Mouse (Mus musculus): ENCODE measurements around the gene Nrcam. TPM values are rescaled to one million over a fixed set of nuclear protein-coding genes. Genes with fewer than 3 reads are reported as not detected.

Gene Nrcam
- polyA plus RNA-seq, 1 experiment from 2014 or later, result 5.7 TPM

DNA sequence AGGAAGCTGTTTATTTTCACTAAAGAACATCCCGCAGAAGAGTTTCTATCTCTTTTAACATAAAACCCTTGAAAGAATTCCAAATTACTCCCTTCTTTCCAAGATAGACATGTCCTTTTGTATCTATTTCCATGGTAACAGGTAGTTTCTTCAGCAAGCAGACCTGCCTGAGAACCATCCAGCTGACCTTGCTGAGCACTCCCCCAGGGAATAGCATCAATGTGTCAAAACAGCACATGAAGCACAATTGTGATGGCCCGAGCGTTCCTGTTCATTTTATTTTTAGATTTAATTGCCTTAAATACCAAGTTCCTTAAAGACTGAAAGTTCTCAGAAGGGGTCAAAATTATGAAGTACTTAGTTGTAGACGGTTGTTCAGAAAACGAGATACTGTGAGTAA lies 16.6 kb downstream of the Nrcam start:
- 62% methylated on average over 5 of the region's 5 CpGs for WGBS
- Histone ChIP-seq H3K4me3 (replicated peaks; ENCODE audit: low read length) (no peak overlapping the region), H3K36me3 (ENCODE audit: control insufficient read depth, insufficient read depth, low read length) (no peaks in the 10 kb centered on the region), H3K9ac (ENCODE audit: low read length) (no peak overlapping the region), H3K27me3 (ENCODE audit: control insufficient read depth, insufficient read depth, low read length) (no peaks in the 10 kb centered on the region), H3K4me2 (ENCODE audit: low read depth, low read length) (no peak overlapping the region), H3K27ac (ENCODE audit: low read length) (no peak overlapping the region), H3K9me3 (replicated peaks; ENCODE audit: control insufficient read depth, low read length) (no peaks in the 10 kb centered on the region), H3K4me1 (ENCODE audit: control insufficient read depth, insufficient read depth, low read length) (no peaks in the 10 kb centered on the region)
- no peak for ATAC-seq (ENCODE audit: insufficient read depth, low FRiP score)

DNA sequence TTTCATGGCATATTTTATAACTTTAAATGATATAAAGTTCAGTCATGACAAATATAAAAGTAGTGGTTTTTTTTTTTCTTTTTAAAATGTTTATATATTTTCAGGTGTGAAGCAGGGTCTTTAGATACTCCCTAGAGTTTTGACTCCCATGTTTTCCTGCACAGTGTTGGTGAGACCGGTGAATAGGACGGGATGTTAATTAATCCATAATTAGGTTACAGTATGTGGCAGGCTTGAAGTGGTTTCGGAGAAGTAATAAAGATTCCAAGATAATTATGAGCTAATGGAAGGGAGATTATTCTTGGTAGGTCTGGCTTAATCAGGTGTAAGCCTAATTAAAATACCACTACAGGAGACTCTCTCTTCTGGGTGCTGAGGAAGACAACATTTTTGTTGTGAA lies 17.5 kb downstream of the Nrcam start:
- no peak overlapping the region for H3K4me3 ChIP-seq (replicated peaks; ENCODE audit: low read length)
- H3K4me1 ChIP-seq (ENCODE audit: control insufficient read depth, insufficient read depth, low read length), result no peaks in the 10 kb centered on the region
- no peaks in the 10 kb centered on the region for H3K9me3 ChIP-seq (replicated peaks; ENCODE audit: control insufficient read depth, low read length)
- no peak overlapping the region for H3K9ac ChIP-seq (ENCODE audit: low read length)
- H3K4me2 ChIP-seq (ENCODE audit: low read depth, low read length), result no peak overlapping the region
- H3K36me3 ChIP-seq (ENCODE audit: control insufficient read depth, insufficient read depth, low read length), result no peaks in the 10 kb centered on the region
- H3K27ac ChIP-seq (ENCODE audit: low read length), result no peak overlapping the region
- H3K27me3 ChIP-seq (ENCODE audit: control insufficient read depth, insufficient read depth, low read length), result no peaks in the 10 kb centered on the region
- 80% methylated on average over 3 of the region's 3 CpGs for WGBS
- ATAC-seq (ENCODE audit: insufficient read depth, low FRiP score), result no peak

DNA sequence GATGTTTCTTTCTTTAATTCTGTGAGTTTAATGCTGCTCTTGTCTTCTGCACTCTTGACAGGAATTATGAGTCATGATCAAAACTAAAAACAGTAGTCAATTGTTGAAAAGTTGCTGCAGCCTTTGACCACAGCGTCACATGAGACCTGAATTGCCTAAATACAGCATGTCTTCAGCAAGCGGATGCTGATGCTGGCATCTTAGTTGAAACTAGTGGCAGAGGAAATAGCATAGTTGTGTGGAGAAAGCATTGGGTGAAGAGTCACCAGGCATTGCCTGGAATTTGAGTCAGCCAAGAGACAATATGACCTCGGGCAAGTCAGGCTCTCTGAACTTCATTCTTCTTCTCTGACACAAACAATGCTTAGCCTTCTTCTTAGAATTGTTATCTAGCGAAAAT lies 26.4 kb downstream of the Nrcam start:
- ATAC-seq (ENCODE audit: insufficient read depth, low FRiP score), result no peak
- H3K27me3 ChIP-seq (ENCODE audit: control insufficient read depth, insufficient read depth, low read length), result no peaks in the 10 kb centered on the region
- 69% methylated on average over 4 of the region's 4 CpGs for WGBS

DNA sequence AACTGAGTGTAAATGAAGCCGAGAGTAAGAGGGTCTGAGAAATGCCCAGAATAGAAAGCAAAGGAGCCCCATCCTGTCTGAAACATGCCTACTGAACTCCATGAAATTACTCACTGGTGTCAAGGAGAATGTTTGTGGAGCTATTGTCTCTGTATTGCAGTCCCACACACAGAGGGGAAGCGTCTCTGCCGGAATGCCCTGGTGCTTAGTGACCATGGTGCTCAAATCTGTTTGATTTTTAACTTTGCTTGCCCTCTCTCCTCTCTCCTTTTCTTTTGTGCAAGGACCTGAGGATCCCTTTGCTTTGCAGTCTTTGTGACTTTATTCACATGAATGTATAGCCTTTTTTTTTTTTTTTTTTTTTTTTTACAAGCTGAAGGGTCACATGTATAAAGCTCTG lies 28.8 kb downstream of the Nrcam start:
- H3K4me2 ChIP-seq (ENCODE audit: low read depth, low read length), result no peak overlapping the region
- H3K4me1 ChIP-seq (ENCODE audit: control insufficient read depth, insufficient read depth, low read length), result no peaks in the 10 kb centered on the region
- H3K9me3 ChIP-seq (replicated peaks; ENCODE audit: control insufficient read depth, low read length), result no peaks in the 10 kb centered on the region
- no peak overlapping the region for H3K9ac ChIP-seq (ENCODE audit: low read length)
- H3K27ac ChIP-seq (ENCODE audit: low read length), result no peak overlapping the region
- H3K27me3 ChIP-seq (ENCODE audit: control insufficient read depth, insufficient read depth, low read length), result no peaks in the 10 kb centered on the region
- no peaks in the 10 kb centered on the region for H3K36me3 ChIP-seq (ENCODE audit: control insufficient read depth, insufficient read depth, low read length)
- H3K4me3 ChIP-seq (replicated peaks; ENCODE audit: low read length), result no peak overlapping the region
- WGBS, result 41% methylated on average over 3 of the region's 3 CpGs
- ATAC-seq (ENCODE audit: insufficient read depth, low FRiP score), result no peak

More for the DNA sequence above, 26.4 kb downstream of the Nrcam start:
- Histone ChIP-seq H3K27ac (ENCODE audit: low read length) (no peak overlapping the region), H3K4me2 (ENCODE audit: low read depth, low read length) (no peak overlapping the region), H3K9ac (ENCODE audit: low read length) (no peak overlapping the region), H3K4me1 (ENCODE audit: control insufficient read depth, insufficient read depth, low read length) (no peaks in the 10 kb centered on the region), H3K9me3 (replicated peaks; ENCODE audit: control insufficient read depth, low read length) (no peaks in the 10 kb centered on the region), H3K36me3 (ENCODE audit: control insufficient read depth, insufficient read depth, low read length) (no peaks in the 10 kb centered on the region), H3K4me3 (replicated peaks; ENCODE audit: low read length) (no peak overlapping the region)

DNA sequence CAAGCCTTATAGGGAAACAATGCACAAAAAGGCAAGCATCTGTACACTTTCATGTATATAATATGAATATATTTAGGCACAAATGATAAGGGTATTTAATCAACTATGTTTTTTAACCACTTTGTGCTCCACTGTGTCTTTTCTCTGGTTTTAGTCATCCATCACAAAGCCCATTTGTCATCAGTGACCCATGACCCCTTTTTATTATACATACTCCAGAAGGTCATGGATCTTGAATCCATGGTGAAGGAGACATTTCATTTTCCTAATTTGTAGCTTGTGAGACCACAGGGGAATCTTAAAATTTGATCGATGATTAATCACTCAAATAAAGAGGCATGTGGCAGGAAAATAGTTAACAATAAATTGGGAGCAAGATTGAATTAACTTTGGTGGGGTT lies 29.2 kb downstream of the Nrcam start:
- no peak overlapping the region for H3K9ac ChIP-seq (ENCODE audit: low read length)
- H3K27me3 ChIP-seq (ENCODE audit: control insufficient read depth, insufficient read depth, low read length), result no peaks in the 10 kb centered on the region
- 78% methylated on average over 1 of the region's 1 CpGs for WGBS
- H3K9me3 ChIP-seq (replicated peaks; ENCODE audit: control insufficient read depth, low read length), result no peaks in the 10 kb centered on the region
- no peaks in the 10 kb centered on the region for H3K36me3 ChIP-seq (ENCODE audit: control insufficient read depth, insufficient read depth, low read length)
- no peaks in the 10 kb centered on the region for H3K4me1 ChIP-seq (ENCODE audit: control insufficient read depth, insufficient read depth, low read length)
- no peak overlapping the region for H3K4me3 ChIP-seq (replicated peaks; ENCODE audit: low read length)
- H3K27ac ChIP-seq (ENCODE audit: low read length), result no peak overlapping the region
- no peak for ATAC-seq (ENCODE audit: insufficient read depth, low FRiP score)
- no peak overlapping the region for H3K4me2 ChIP-seq (ENCODE audit: low read depth, low read length)

DNA sequence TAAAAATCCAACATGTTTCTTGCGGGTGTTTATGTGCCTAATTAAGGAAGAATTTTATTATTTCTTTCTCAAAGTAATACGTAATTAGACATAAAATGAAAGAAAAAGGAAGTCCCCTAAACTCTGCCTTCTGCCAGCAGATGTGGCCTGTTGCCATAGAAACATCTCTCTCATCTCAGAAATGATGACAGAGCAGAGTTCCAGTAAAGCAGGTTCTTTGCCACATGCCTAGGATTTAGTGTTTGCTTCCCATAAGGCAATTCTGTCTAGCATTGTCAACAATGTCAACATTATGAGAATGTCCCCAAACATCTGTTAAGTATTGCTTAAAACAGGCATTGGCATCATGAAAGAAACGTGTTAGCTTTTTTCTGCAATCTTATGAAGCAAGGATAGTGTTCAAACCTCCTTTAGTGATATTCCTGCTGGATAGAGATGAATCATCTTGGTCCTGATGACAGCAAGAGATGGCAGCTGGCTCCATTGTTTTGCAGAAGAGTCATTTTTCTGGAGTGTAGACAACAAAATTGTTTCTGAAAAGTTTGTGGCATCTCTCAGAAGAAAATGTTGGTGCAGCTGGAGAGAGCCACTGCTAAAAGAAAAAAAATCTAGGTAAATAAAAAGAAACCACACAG lies 42.5 kb downstream of the Nrcam start:
- 59% methylated on average over 3 of the region's 3 CpGs for WGBS

DNA sequence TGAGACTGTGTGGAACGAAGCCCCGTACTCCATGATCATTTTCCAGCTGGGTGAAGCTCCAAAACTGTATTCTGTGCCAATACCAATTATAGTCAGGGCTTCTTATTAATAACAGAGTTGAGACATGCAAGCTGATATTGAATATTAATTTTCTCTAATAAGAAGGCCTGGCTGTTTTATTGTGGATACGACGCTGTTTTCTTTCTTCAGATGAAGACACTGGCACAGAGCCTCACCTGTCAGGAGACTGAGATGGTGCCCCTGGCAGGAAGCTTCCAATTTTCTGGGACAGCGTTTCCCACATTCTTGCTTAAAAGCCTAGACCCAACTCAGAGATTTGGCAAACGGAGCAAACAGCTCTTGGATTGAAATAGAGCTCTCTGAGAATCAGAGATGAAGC lies 47.3 kb downstream of the Nrcam start:
- Histone ChIP-seq H3K4me2 (ENCODE audit: low read depth, low read length) (no peak overlapping the region), H3K36me3 (ENCODE audit: control insufficient read depth, insufficient read depth, low read length) (no peaks in the 10 kb centered on the region), H3K4me3 (replicated peaks; ENCODE audit: low read length) (no peak overlapping the region), H3K27ac (ENCODE audit: low read length) (no peak overlapping the region), H3K27me3 (ENCODE audit: control insufficient read depth, insufficient read depth, low read length) (no peaks in the 10 kb centered on the region), H3K9me3 (replicated peaks; ENCODE audit: control insufficient read depth, low read length) (no peaks in the 10 kb centered on the region), H3K9ac (ENCODE audit: low read length) (no peak overlapping the region), H3K4me1 (ENCODE audit: control insufficient read depth, insufficient read depth, low read length) (no peaks in the 10 kb centered on the region)
- 72% methylated on average over 6 of the region's 6 CpGs for WGBS
- no peak for ATAC-seq (ENCODE audit: insufficient read depth, low FRiP score)

More for the DNA sequence above, 42.5 kb downstream of the Nrcam start:
- no peak overlapping the region for H3K9ac ChIP-seq (ENCODE audit: low read length)
- H3K4me2 ChIP-seq (ENCODE audit: low read depth, low read length), result no peak overlapping the region
- no peaks in the 10 kb centered on the region for H3K9me3 ChIP-seq (replicated peaks; ENCODE audit: control insufficient read depth, low read length)
- H3K4me3 ChIP-seq (replicated peaks; ENCODE audit: low read length), result no peak overlapping the region
- no peaks in the 10 kb centered on the region for H3K4me1 ChIP-seq (ENCODE audit: control insufficient read depth, insufficient read depth, low read length)
- no peak overlapping the region for H3K27ac ChIP-seq (ENCODE audit: low read length)
- no peaks in the 10 kb centered on the region for H3K36me3 ChIP-seq (ENCODE audit: control insufficient read depth, insufficient read depth, low read length)
- ATAC-seq (ENCODE audit: insufficient read depth, low FRiP score), result no peak
- no peaks in the 10 kb centered on the region for H3K27me3 ChIP-seq (ENCODE audit: control insufficient read depth, insufficient read depth, low read length)

DNA sequence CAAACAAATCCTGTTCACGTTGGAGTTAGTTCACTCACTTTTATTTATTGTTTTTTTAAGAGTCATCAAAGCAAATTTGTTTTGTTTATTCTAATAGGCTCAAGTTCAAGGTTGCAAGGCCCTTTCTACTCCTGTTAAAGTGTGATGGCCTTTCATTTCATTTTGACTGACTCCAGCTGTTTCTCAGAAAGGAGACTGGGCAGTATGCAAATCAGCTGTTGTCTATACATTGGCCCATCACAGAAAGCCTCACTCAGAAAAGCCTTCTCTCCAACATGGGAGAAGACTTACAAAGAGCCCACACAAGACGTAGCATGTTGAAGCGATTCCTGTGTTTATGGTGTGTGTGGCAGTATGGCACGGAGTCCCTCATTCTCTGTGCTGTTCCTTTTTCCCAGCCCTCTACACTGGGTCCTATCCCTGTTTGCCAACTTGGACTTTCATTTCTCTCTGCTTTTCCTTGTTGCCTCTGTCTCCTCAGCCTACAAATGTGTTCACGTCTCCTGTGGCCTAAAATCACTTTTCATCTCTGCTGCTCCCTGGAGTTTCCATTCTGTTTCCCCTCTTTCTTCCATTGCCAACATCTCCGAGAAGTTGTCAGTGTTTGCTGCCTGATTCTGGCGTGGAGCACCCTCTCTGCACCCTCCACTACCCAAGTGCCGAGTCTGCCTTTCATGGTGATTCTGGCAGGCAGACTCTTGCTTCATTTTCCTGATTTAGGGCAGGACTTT lies 49.9 kb downstream of the Nrcam start:
- H3K9ac ChIP-seq (ENCODE audit: low read length), result no peak overlapping the region
- no peaks in the 10 kb centered on the region for H3K4me1 ChIP-seq (ENCODE audit: control insufficient read depth, insufficient read depth, low read length)
- H3K27ac ChIP-seq (ENCODE audit: low read length), result no peak overlapping the region
- no peaks in the 10 kb centered on the region for H3K27me3 ChIP-seq (ENCODE audit: control insufficient read depth, insufficient read depth, low read length)
- H3K4me2 ChIP-seq (ENCODE audit: low read depth, low read length), result no peak overlapping the region
- no peak overlapping the region for H3K4me3 ChIP-seq (replicated peaks; ENCODE audit: low read length)
- 73% methylated on average over 8 of the region's 8 CpGs for WGBS
- H3K9me3 ChIP-seq (replicated peaks; ENCODE audit: control insufficient read depth, low read length), result no peaks in the 10 kb centered on the region
- ATAC-seq (ENCODE audit: insufficient read depth, low FRiP score), result no peak
- H3K36me3 ChIP-seq (ENCODE audit: control insufficient read depth, insufficient read depth, low read length), result no peaks in the 10 kb centered on the region

DNA sequence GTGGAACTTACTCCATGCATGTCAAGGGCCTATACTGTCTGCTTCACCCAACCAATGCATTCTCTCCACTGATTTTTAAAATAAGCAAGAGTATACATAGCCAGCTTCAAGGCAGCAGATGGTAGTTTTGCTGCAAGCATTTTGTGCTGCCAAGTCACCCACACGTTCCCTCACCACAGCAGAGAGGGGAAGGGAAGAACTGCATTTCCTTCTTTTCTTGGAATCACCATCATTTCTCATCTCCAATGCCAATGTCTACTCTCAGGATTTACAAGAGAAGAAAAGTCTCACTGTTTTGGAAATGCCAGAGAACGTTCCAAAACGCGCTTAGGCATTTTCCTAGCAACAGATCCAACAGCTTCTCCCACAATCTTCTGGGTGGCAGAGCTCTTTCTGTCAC lies 52.1 kb downstream of the Nrcam start:
- 77% methylated on average over 4 of the region's 4 CpGs for WGBS
- Histone ChIP-seq H3K4me3 (replicated peaks; ENCODE audit: low read length) (no peak overlapping the region), H3K9ac (ENCODE audit: low read length) (no peak overlapping the region), H3K4me2 (ENCODE audit: low read depth, low read length) (no peak overlapping the region), H3K27ac (ENCODE audit: low read length) (no peak overlapping the region), H3K4me1 (ENCODE audit: control insufficient read depth, insufficient read depth, low read length) (no peaks in the 10 kb centered on the region), H3K27me3 (ENCODE audit: control insufficient read depth, insufficient read depth, low read length) (no peaks in the 10 kb centered on the region), H3K36me3 (ENCODE audit: control insufficient read depth, insufficient read depth, low read length) (no peaks in the 10 kb centered on the region), H3K9me3 (replicated peaks; ENCODE audit: control insufficient read depth, low read length) (no peaks in the 10 kb centered on the region)
- ATAC-seq (ENCODE audit: insufficient read depth, low FRiP score), result no peak

Measured in stomach, embryonic 16.5 days (tissue).